Mouse (Mus musculus) layer of hippocampus, adult 6 months (tissue): ENCODE results near the gene Prr23a1. TPM values are rescaled to one million over a fixed set of nuclear protein-coding genes. Genes with fewer than 3 reads are reported as not detected.

Experiments used
- long read RNA-seq, 2 experiments: library from polyadenylated mRNA; unstranded; transcript quantifications; one replicate each; pipeline ENCODE4 v2.0.0; 2019 to 2020
- polyA plus RNA-seq: library from polyadenylated mRNA; unstranded; fragments of <200 nt; fragmentation: Nextera tagmentation; gene quantifications from 2 replicates; pipeline ENCODE4 v1.2.3, GENCODE M21; 2021

The Prr23a1 gene
- polyA plus RNA-seq, result not detected in 2 replicates
- long read RNA-seq, experiment 1, result 0 reads
- long read RNA-seq, experiment 2, result 0 reads

GRCm38 (mm10) chr9:98842117-98842516 is at the start of gene Prr23a1:
Gene Prr23a1 (plus strand): TSS chr9:98842503.

GRCm38 (mm10) chr9:98856210-98856609 is 13.9 kb downstream of the Prr23a1 start, which contains the start of gene Prr23a2:
Gene Prr23a2 (plus strand): TSS chr9:98856494.

GRCm38 (mm10) chr9:98864571-98864970 is 22.3 kb downstream of the Prr23a1 start, which contains the start of gene Prr23a3:
Gene Prr23a3 (plus strand): TSS chr9:98864767.

Other genes starting within 250 kb of the Prr23a1 start
- gene Mrps22, start 240.8 kb upstream of the Prr23a1 start, polyA plus RNA-seq, result 38.0 and 43.4 TPM in 2 replicates
- gene Prr23a2, start 14.0 kb downstream of the Prr23a1 start, polyA plus RNA-seq, result not detected in 2 replicates
- gene Prr23a3, start 22.3 kb downstream of the Prr23a1 start, polyA plus RNA-seq, result not detected in 2 replicates
- gene 7420426K07Rik, start 60.6 kb downstream of the Prr23a1 start, polyA plus RNA-seq, result not detected in 2 replicates
- gene Foxl2, start 112.8 kb downstream of the Prr23a1 start, polyA plus RNA-seq, result 0.04 TPM in 1 of 2 replicates, not detected in the other
- 86.6 and 94.7 TPM in 2 replicates for gene Faim, start 143.9 kb downstream of the Prr23a1 start, polyA plus RNA-seq
- gene Gm1123, start 193.2 kb downstream of the Prr23a1 start, polyA plus RNA-seq, result 0.18 and 0.20 TPM in 2 replicates